Mouse (Mus musculus) hindbrain, embryonic 10.5 days (tissue): Measurements from ENCODE around the gene Ube2i. TPM values are rescaled to one million over a fixed set of nuclear protein-coding genes. Genes with fewer than 3 reads are reported as not detected.
A peak's percentile ranks its signal among the peaks of the same experiment; 100 is the strongest.
"Not testable (repeated sequence)": the region's sequence is repeated elsewhere in the genome, so short reads cannot be mapped to it uniquely, and the experiment has no call there.

Source experiments
- DNase-seq: peaks from one replicate; pipeline ENCODE4 v3.0.0-alpha.2; 2017; ENCODE audit warnings: low spot score
- H3K27ac ChIP-seq: fragments of 300-500 bp; sonication (generic); 2 replicates; pipeline ENCODE4 v1.5.1; 2016; ENCODE audit warnings: mild to moderate bottlenecking, moderate library complexity
- H3K27me3 ChIP-seq: fragments of 300-500 bp; sonication (generic); 2 replicates; pipeline ENCODE4 v1.6.1; 2016; ENCODE audit warnings: mild to moderate bottlenecking; ENCODE audit not compliant: poor library complexity, insufficient read depth, severe bottlenecking
- H3K36me3 ChIP-seq: fragments of 300-500 bp; sonication (generic); 2 replicates; pipeline ENCODE4 v1.6.1; 2016; ENCODE audit warnings: mild to moderate bottlenecking, moderate library complexity
- H3K4me1 ChIP-seq: fragments of 300-500 bp; sonication (generic); replicated peaks from 2 replicates; pipeline ENCODE4 v1.6.1; 2016; ENCODE audit warnings: mild to moderate bottlenecking
- H3K4me3 ChIP-seq: fragments of 300-500 bp; sonication (generic); 2 replicates; pipeline ENCODE4 v1.5.1; 2016; ENCODE audit warnings: mild to moderate bottlenecking, moderate library complexity
- H3K9me3 ChIP-seq: fragments of 300-500 bp; sonication (generic); 2 replicates; pipeline ENCODE4 v1.6.1; 2016; ENCODE audit warnings: mild to moderate bottlenecking, moderate library complexity
- WGBS: fragments of 180-500 bp; shearing (Covaris S2); methylation state at CpG from one replicate; pipeline ENCODE4 v1.1.7; 2016; 5-methylcytosine and 5-hydroxymethylcytosine counted together
- polyA plus RNA-seq: library from polyadenylated mRNA; unstranded; fragments of >200 nt; fragmentation: Nextera tagmentation; extraction: Ambion mirVana; gene quantifications from 2 replicates; pipeline ENCODE4 v1.2.1, GENCODE M21; 2016

Ube2i gene
- polyA plus RNA-seq, 1 experiment from 2014 or later, result 862 TPM

DNA sequence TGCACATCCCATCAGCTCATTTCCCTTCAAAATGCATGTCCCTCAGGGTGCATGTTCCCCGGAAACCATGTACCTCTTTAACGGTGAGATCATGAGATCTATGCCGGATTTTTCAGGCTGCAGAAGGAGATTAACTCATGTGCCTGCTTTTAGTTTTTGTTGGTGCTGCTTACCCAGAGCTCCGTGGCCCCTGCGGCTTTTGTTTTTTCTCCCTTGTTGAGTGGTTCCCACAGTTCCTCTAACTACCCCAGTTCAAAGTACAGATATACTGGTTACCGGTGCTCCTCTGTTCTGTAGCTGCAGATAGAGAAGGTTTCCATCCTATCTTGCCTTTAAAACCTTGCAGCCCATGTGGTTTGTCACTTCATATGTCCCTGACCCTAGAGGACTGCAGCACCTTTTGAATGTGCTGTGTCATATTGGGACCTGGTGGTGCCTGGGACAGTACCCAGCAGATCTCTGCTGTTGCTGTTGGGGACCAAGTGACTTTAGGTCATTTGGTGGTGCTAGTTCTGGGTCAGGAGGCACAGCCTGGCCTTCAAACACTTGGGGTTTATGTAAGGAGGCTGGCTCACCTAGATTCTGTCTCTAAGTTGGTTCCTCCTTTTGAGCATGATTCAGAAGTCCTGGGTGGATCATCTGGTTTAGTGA is 51.3 kb downstream of the Ube2i start:
- peaks cover 39% of the 10 kb centered on the region for H3K36me3 ChIP-seq
- WGBS, result 52% methylated on average over 6 of the region's 6 CpGs
- H3K4me1 ChIP-seq, result peaks cover 19% of the 10 kb centered on the region
- peak overlapping the region; percentile 66; the same call in 1 of the 2 replicates for H3K27ac ChIP-seq
- peak overlapping the region; percentile 56 for H3K4me3 ChIP-seq
- peaks cover 11% of the 10 kb centered on the region for H3K27me3 ChIP-seq
- DNase-seq, result no peak
- no peaks in the 10 kb centered on the region for H3K9me3 ChIP-seq

DNA sequence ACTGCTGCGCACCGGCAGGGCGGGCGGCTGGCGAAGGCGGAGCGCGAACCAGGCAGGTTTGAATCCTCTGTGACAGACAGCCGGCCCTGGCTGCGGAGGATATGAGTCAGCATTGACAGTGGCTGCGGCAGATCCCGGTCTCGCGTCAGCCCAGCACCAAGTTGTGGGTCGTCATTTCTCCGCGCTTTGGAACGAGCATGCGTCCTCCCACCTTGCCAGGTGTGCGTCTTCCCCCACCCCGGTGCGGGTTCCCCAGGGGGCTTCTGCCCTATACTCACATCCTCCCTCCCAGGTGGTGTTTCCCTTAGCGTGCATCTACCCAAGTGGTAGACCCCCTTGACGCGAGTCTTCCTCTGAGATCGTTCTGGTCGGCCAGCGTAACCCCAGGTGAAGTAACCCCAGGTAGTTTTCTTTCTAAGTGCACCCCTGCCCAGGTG is 51.9 kb downstream of the Ube2i start:
- Histone ChIP-seq H3K4me1 (peaks cover 19% of the 10 kb centered on the region), H3K27me3 (peaks cover 11% of the 10 kb centered on the region), H3K4me3 (peak overlapping the region; percentile 56), H3K27ac (peak overlapping the region; percentile 66), H3K36me3 (peaks cover 43% of the 10 kb centered on the region)
- WGBS, result 11% methylated on average over 17 of the region's 28 CpGs
- not testable (repeated sequence) for H3K9me3 ChIP-seq, DNase-seq

DNA sequence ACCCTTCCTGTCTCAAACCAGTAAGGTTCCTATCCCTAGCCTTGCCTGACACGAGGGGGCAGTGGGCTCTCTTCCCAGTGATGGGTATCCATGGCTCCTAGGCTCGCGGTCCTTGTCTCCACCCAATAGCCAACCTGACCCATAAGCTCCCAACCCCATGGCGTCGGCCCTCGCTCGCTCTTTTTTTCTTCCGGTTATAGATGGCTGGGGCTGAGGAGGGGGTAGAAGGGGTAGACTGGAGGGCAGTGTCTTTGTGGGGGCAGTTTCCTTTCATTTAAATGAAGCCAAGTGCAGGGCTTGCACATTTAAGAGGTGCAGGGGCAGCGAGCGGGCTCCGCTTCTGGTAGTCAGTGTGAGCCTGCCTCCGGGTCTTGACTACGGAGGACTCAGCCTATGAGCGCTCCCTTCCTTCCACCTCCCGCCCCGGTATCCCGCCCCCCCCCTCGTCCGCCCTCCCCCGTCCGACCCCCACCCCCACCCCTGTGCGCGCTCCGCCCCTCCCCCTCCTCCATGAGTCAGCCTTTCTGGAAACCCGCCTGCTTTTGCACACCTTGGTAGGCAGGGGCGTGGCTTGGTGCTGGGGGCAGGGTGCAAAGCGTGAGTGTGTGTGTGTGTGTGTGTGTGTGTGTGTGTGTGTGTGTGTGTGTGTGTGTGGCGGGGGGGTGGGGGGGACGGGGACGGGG is 52.5 kb downstream of the Ube2i start:
- peak; percentile 61 for DNase-seq
- Histone ChIP-seq H3K27ac (peak overlapping the region; percentile 79), H3K4me3 (peak overlapping the region; percentile 56), H3K27me3 (peaks cover 11% of the 10 kb centered on the region), H3K9me3 (no peaks in the 10 kb centered on the region), H3K4me1 (peaks cover 19% of the 10 kb centered on the region), H3K36me3 (peaks cover 42% of the 10 kb centered on the region)
- 2% methylated on average over 19 of the region's 30 CpGs for WGBS

DNA sequence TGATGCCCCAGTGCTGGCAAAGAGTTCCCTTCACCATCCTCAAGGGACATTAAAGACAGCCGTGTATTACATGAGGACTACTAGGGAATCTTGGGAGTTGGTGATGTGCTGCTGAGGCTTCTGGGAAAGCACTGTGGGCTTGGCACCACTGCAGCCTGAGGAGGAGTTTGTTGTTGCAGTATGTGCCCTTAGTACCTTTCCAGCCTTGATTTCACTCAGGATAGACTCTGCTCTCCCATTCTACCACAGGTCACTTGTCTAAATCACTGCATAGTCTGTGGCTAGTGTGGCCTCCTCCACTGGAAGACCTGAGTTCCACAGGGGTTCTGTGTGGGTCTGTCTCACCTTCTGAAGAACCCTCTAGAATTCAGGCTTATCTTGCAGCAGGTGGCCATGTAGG is 53.7 kb downstream of the Ube2i start:
- 90% methylated on average over 1 of the region's 1 CpGs for WGBS
- Histone ChIP-seq H3K9me3 (no peaks in the 10 kb centered on the region), H3K27me3 (peaks cover 11% of the 10 kb centered on the region), H3K4me3 (no peak overlapping the region), H3K27ac (no peak overlapping the region), H3K36me3 (peaks cover 48% of the 10 kb centered on the region), H3K4me1 (peaks cover 19% of the 10 kb centered on the region)
- no peak for DNase-seq

DNA sequence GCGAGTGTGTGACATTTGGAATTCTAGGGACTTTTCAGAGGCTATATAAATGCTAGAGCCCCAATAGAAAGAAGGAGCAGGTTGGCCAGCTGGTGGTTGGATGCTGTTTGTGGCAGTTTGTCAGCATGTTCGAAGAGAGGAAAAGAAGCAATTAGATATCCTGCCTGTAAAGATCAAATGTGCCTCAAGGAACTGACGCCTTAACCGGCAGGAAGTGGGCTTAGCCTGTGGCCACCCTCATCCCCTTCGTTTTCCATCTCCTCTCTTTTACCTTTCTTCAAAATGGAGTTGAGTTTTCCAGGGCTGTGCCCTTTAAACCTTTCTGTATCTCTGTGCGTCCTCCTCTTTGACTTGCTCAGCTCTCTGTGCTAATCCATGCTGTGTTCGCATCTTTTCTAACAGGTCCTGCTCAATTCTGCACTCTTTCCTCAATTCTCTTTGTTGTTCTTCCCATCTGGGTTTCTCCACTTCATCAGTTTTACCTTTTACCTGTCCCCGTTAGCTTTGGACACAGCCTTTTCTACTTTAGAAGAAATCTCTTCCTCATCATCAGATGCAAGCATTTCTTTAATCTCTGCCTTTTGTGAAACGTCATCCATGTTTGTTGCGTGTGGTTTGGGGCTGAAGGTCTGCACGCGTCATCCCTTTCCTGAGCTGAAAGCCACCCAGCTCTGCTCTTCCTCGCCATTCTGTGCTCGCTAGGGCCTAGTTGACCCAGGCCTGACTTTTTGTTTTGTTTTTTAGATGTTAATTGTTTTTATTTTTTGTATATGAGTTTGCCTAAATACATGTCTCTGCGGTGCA is 54.7 kb downstream of the Ube2i start:
- WGBS, result 94% methylated on average over 15 of the region's 15 CpGs
- peaks cover 11% of the 10 kb centered on the region for H3K27me3 ChIP-seq
- no peaks in the 10 kb centered on the region for H3K9me3 ChIP-seq
- H3K27ac ChIP-seq, result no peak overlapping the region
- DNase-seq, result no peak
- peaks cover 52% of the 10 kb centered on the region for H3K36me3 ChIP-seq
- H3K4me3 ChIP-seq, result no peak overlapping the region
- peaks cover 19% of the 10 kb centered on the region for H3K4me1 ChIP-seq

DNA sequence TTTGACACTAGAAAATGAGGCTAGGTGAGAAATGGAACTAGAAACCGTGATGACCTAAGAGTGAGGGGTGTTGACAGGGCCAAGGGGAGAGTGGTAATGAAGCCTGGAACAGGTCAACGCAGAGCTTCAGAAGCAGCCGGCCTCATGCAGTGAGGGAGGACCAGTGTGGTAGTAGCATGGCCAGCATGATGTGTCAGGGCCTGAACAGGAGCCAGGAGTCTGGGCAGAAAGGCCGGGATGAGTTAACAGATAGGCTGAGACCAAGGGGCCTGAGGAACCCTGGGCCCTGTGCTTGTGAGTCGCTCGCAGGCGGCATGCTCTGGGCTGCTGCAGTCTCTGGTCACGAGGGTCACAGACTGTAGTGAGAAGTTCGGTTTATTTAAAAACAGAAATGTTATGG is 55.5 kb downstream of the Ube2i start:
- no peaks in the 10 kb centered on the region for H3K9me3 ChIP-seq
- H3K36me3 ChIP-seq, result peaks cover 59% of the 10 kb centered on the region
- DNase-seq, result no peak
- WGBS, result 92% methylated on average over 9 of the region's 9 CpGs
- H3K4me3 ChIP-seq, result no peak overlapping the region
- H3K27me3 ChIP-seq, result peaks cover 11% of the 10 kb centered on the region
- H3K4me1 ChIP-seq, result peaks cover 19% of the 10 kb centered on the region
- H3K27ac ChIP-seq, result no peak overlapping the region

DNA sequence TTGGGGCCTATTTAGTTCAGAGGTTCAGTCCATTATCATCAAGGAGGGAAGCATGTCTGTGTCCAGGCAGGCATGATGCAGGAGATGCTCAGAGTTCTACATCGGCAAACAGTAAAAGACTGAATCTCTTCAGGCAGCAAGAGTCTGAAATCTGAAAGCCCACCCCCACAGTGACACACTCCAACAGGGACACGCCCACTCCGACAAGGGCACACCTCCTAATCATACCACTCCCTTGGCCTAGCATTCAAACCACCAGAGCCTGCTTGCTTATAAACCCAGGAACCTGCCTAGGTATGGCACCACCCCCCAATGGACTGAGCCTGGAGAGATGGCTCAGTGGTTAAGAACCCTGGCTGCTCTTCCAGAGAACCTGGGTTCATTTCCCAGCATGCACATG is 59.0 kb downstream of the Ube2i start:
- Histone ChIP-seq H3K36me3 (peaks cover 87% of the 10 kb centered on the region), H3K4me3 (no peak overlapping the region), H3K27ac (no peak overlapping the region), H3K4me1 (no peaks in the 10 kb centered on the region), H3K9me3 (no peaks in the 10 kb centered on the region), H3K27me3 (no peaks in the 10 kb centered on the region)
- WGBS, result 90% methylated on average over 3 of the region's 3 CpGs
- no peak for DNase-seq

Other genes starting within 250 kb of the Ube2i start
- gene Tmem204, start 191.0 kb downstream of the Ube2i start, polyA plus RNA-seq, result 13.0 and 13.7 TPM in 2 replicates
- 49.9 and 52.3 TPM in 2 replicates for gene Telo2, start 158.7 kb downstream of the Ube2i start, polyA plus RNA-seq
- not detected in 2 replicates for gene Ptx4, start 153.9 kb downstream of the Ube2i start, polyA plus RNA-seq
- gene Clcn7, start 141.2 kb downstream of the Ube2i start, polyA plus RNA-seq, result 23.5 and 24.7 TPM in 2 replicates
- not detected in 2 replicates for gene Ccdc154, start 112.2 kb downstream of the Ube2i start, polyA plus RNA-seq
- not detected in 2 replicates for gene Gm38655, start 99.2 kb downstream of the Ube2i start, polyA plus RNA-seq
- 35.6 and 36.3 TPM in 2 replicates for gene BC003965, start 90.1 kb downstream of the Ube2i start, polyA plus RNA-seq
- gene Unkl, start 86.2 kb downstream of the Ube2i start, polyA plus RNA-seq, result 8.5 and 8.6 TPM in 2 replicates
- 63.3 and 73.2 TPM in 2 replicates for gene Gnptg, start 34.5 kb downstream of the Ube2i start, polyA plus RNA-seq
- gene Tsr3, start 34.5 kb downstream of the Ube2i start, polyA plus RNA-seq, result 76.9 and 86.4 TPM in 2 replicates
- 2.3 and 3.5 TPM in 2 replicates for gene Baiap3, start 18.3 kb downstream of the Ube2i start, polyA plus RNA-seq
- not detected in 2 replicates for gene Prss34, start 23.8 kb upstream of the Ube2i start, polyA plus RNA-seq
- gene Prss28, start 34.0 kb upstream of the Ube2i start, polyA plus RNA-seq, result not detected in 2 replicates
- not detected in 2 replicates for gene Prss29, start 44.0 kb upstream of the Ube2i start, polyA plus RNA-seq
- gene Tpsab1, start 70.9 kb upstream of the Ube2i start, polyA plus RNA-seq, result not detected in 2 replicates
- gene Tpsb2, start 91.7 kb upstream of the Ube2i start, polyA plus RNA-seq, result not detected in 2 replicates
- 0.50 TPM in 1 of 2 replicates, not detected in the other for gene Tpsg1, start 94.7 kb upstream of the Ube2i start, polyA plus RNA-seq
- gene Cacna1h, start 159.2 kb upstream of the Ube2i start, polyA plus RNA-seq, result 3.9 and 6.8 TPM in 2 replicates
- 1.2 and 2.8 TPM in 2 replicates for gene Tekt4, start 180.0 kb upstream of the Ube2i start, polyA plus RNA-seq
- 0.06 and 0.27 TPM in 2 replicates for gene Sstr5, start 222.7 kb upstream of the Ube2i start, polyA plus RNA-seq